Mouse (Mus musculus): ENCODE data around the gene Sprr2k.
"Not testable (repeated sequence)": the region's sequence is repeated elsewhere in the genome, so short reads cannot be mapped to it uniquely, and the experiment has no call there.

The Sprr2k gene

DNA sequence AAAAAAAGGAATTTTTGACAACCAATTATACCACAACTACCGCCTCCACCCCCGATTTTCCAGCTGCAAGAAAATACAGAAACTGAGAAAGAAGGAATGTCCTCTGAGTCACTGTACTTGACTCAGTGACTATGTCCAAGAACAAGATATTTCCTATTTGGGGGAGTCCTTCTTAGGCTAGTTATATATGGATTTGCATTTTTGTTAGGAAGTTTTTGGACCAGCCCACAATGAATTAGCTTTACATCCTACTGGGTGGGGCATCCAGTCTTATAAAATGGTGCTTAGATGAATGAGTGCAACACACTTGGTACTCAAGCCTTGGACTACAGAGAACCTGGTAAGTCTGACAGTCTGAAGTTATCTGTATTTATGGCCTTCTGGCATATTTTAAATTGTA lies at the start of gene Sprr2k:
TSS of gene Sprr2k (plus strand) at position 301 of the 400 bp plus-strand sequence.
- no peak for DNase-seq (ENCODE audit: low spot score in 2 of 2)

- no peak for DNase-seq (ENCODE audit: low spot score in 2 of 2)
Measured at GRCm38 (mm10) chr3:92385385-92385784, 47.0 kb upstream of the Sprr2k start, which contains the start of gene Sprr2h. Gene Sprr2h, plus strand, starts transcription at chr3:92385685.

- no peak for DNase-seq (ENCODE audit: low spot score in 2 of 2)
Measured at GRCm38 (mm10) chr3:92394301-92394700, 38.1 kb upstream of the Sprr2k start.

DNA sequence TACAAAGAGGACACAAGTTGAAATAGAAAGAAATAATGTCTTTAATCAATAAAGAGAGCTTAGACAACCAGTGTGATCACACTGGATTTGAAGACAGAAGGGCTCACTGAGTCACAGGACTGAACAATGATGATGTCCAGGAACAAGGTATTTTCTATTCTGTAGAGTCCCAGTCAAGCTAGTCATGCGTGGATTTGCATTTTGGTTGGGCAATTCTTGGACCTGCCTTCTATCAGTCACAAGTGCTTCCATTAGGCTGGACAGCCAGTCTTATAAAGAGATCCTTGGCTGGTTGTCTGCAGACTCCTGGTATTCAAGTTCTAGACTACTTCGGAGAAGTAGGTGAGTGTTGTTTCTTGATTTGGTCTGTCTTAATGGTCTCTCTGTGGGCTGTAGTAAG lies 24.7 kb upstream of the Sprr2k start, which contains the start of gene Sprr2i:
TSS of gene Sprr2i (plus strand) at position 301 of the 400 bp plus-strand sequence.
- DNase-seq (ENCODE audit: low spot score in 2 of 2), result no peak

- no peak for DNase-seq (ENCODE audit: low spot score in 2 of 2)
Measured at GRCm38 (mm10) chr3:92417782-92418181, 14.6 kb upstream of the Sprr2k start, which contains the start of gene Sprr2j-ps. Gene Sprr2j-ps, plus strand, starts transcription at chr3:92418082.

- DNase-seq (ENCODE audit: low spot score in 2 of 2), result no peak
Measured at GRCm38 (mm10) chr3:92429323-92429722, 3.1 kb upstream of the Sprr2k start, which contains the start of gene Gm9774. Gene Gm9774, minus strand, starts transcription at chr3:92429423.

GRCm38 (mm10) chr3:92438689-92439088 lies 6.3 kb downstream of the Sprr2k start, which contains the start of gene Sprr1b:
Gene Sprr1b, minus strand, starts transcription at chr3:92438789.
- no peak for DNase-seq (ENCODE audit: low spot score in 2 of 2)

GRCm38 (mm10) chr3:92440177-92440576 lies 7.8 kb downstream of the Sprr2k start:
- DNase-seq (ENCODE audit: low spot score in 2 of 2), result no peak

GRCm38 (mm10) chr3:92455151-92455550 lies 22.8 kb downstream of the Sprr2k start:
- no peak for DNase-seq (ENCODE audit: low spot score in 2 of 2)

GRCm38 (mm10) chr3:92458620-92459019 lies 26.2 kb downstream of the Sprr2k start, which contains the start of gene Sprr3:
Gene Sprr3, minus strand, starts transcription at chr3:92458720.
- no peak for DNase-seq (ENCODE audit: low spot score in 2 of 2)

DNA sequence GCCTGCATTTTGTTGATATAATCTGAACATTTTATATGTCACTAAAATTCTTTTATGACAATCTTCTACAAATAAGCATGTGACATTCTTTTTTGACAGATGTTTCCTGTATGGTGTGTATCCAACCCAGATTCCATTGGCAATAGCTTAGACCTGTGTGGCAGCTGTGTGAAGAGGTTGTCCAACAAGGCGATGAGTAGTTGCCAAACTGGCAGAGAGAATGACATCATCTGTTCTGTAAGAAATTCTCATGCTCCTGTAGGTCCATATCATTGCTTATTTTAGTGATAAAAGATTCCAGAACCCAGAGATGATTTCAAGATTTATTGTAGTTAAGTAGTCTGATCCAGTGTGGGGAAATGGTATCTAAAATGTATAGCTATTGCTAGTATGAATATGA lies 34.2 kb downstream of the Sprr2k start:
- no peak for DNase-seq (ENCODE audit: low spot score in 2 of 2)

- DNase-seq (ENCODE audit: low spot score in 2 of 2), result no peak
Measured at GRCm38 (mm10) chr3:92467424-92467823, 35.0 kb downstream of the Sprr2k start.

GRCm38 (mm10) chr3:92470111-92470510 lies 37.7 kb downstream of the Sprr2k start:
- DNase-seq (ENCODE audit: low spot score in 2 of 2), result no peak

- not testable (repeated sequence) for DNase-seq (ENCODE audit: low spot score in 2 of 2)
Measured at GRCm38 (mm10) chr3:92481249-92481648, 48.9 kb downstream of the Sprr2k start.
